Mouse (Mus musculus) CH12.LX (cell line): Measurements from ENCODE around the gene Rwdd3. TPM values are rescaled to one million over a fixed set of nuclear protein-coding genes. Genes with fewer than 3 reads are reported as not detected.

ENCODE experiments used
- DNase-seq: peaks from one replicate; pipeline ENCODE4 v3.0.0-alpha.2; 2013; ENCODE audit errors: extremely low read depth
- H3K27ac ChIP-seq: 2 replicates; pipeline ENCODE4 v1.5.1; 2012; ENCODE audit warnings: low read depth, mild to moderate bottlenecking, control low read depth, moderate library complexity; ENCODE audit not compliant: insufficient read depth
- H3K27me3 ChIP-seq: replicated peaks from 2 replicates; pipeline ENCODE3; 2012; ENCODE audit warnings: inconsistent platforms
- H3K36me3 ChIP-seq, 2 experiments: replicated peaks in 1 of 2; 2 replicates each; pipeline versions ENCODE3 to v1.6.1; 2012; ENCODE audit warnings: inconsistent platforms in 1 of 2, low read length in 1 of 2, mild to moderate bottlenecking in 1 of 2, mixed read lengths in 1 of 2, moderate library complexity in 1 of 2; ENCODE audit not compliant: control insufficient read depth in 1 of 2, insufficient read depth in 1 of 2
- H3K4me1 ChIP-seq, 2 experiments: 2 replicates each; pipeline ENCODE4 v1.6.1; 2012; ENCODE audit warnings: inconsistent platforms in 1 of 2, moderate library complexity in 1 of 2; ENCODE audit not compliant: insufficient read depth in 2 of 2, control insufficient read depth in 1 of 2
- H3K4me2 ChIP-seq: 2 replicates; pipeline ENCODE4 v1.6.1; 2012; ENCODE audit warnings: low read depth, mild to moderate bottlenecking, control low read depth; ENCODE audit not compliant: poor library complexity, insufficient read depth, severe bottlenecking
- H3K4me3 ChIP-seq, 3 experiments: fragments of 150-350 bp in 1 of 3; sonication (generic) in 1 of 3; replicated peaks in 1 of 3; 2 replicates each; pipeline versions ENCODE3 to v1.5.1; 2011 to 2012; ENCODE audit warnings: low read depth in 2 of 3, low read length in 2 of 3, mild to moderate bottlenecking in 2 of 3, moderate library complexity in 2 of 3, control low read depth in 1 of 3, improper control_type of control experiment in 1 of 3, inconsistent platforms in 1 of 3, mixed read lengths in 1 of 3; ENCODE audit not compliant: poor library complexity in 1 of 3
- H3K79me2 ChIP-seq: replicated peaks from 2 replicates; pipeline ENCODE4 v1.6.1; 2012; ENCODE audit warnings: mild to moderate bottlenecking, moderate library complexity; ENCODE audit not compliant: control insufficient read depth, poor library complexity, insufficient read depth, severe bottlenecking; ENCODE audit errors: extremely low read depth
- H3K9ac ChIP-seq: 2 replicates; pipeline ENCODE4 v1.6.1; 2012; ENCODE audit warnings: low read depth, mild to moderate bottlenecking, control low read depth, moderate library complexity; ENCODE audit not compliant: insufficient read depth
- H3K9me3 ChIP-seq: replicated peaks from 2 replicates; pipeline ENCODE3; 2012; ENCODE audit warnings: low read length, inconsistent platforms, mixed read lengths
- CHD1 ChIP-seq: IDR thresholded peaks from 2 replicates; pipeline ENCODE4 v1.6.1; 2012; ENCODE audit warnings: low read depth, low read length, improper control_type of control experiment, inconsistent platforms
- CHD2 ChIP-seq: IDR thresholded peaks from 2 replicates; pipeline ENCODE4 v1.6.1; 2011; ENCODE audit warnings: low read length, improper control_type of control experiment
- CTCF ChIP-seq, 2 experiments: IDR thresholded peaks in 1 of 2; conservative IDR thresholded peaks in 1 of 2; 2 replicates each; pipeline ENCODE4 v1.5.1; 2011 to 2012; ENCODE audit warnings: low read depth in 2 of 2, low read length in 2 of 2, improper control_type of control experiment in 1 of 2, inconsistent platforms in 1 of 2, mild to moderate bottlenecking in 1 of 2, moderate library complexity in 1 of 2
- ELF1 ChIP-seq: IDR thresholded peaks from 2 replicates; pipeline ENCODE4 v1.6.1; 2014; ENCODE audit warnings: low read depth, mild to moderate bottlenecking, inconsistent platforms, low read length, improper control_type of control experiment
- EP300 ChIP-seq: IDR thresholded peaks from 2 replicates; pipeline ENCODE4 v1.6.1; 2011; ENCODE audit warnings: low read length, improper control_type of control experiment
- ETS1 ChIP-seq: conservative IDR thresholded peaks from 2 replicates; pipeline ENCODE4 v1.6.1; 2012; ENCODE audit warnings: low read depth, mild to moderate bottlenecking, inconsistent platforms, low read length, improper control_type of control experiment, moderate library complexity
- GABPA ChIP-seq: IDR thresholded peaks from 2 replicates; pipeline ENCODE4 v1.6.1; 2012; ENCODE audit warnings: low read depth, low read length, improper control_type of control experiment, inconsistent platforms; ENCODE audit not compliant: insufficient replicate concordance
- IRF4 ChIP-seq: IDR thresholded peaks from 2 replicates; pipeline ENCODE4 v1.6.1; 2014; ENCODE audit warnings: low read depth, mild to moderate bottlenecking, inconsistent platforms, low read length, improper control_type of control experiment
- JUN ChIP-seq: IDR thresholded peaks from 2 replicates; pipeline ENCODE4 v1.6.1; 2011; ENCODE audit warnings: low read depth, mild to moderate bottlenecking, low read length, improper control_type of control experiment, moderate library complexity; ENCODE audit not compliant: insufficient read depth
- JUND ChIP-seq: conservative IDR thresholded peaks from 2 replicates; pipeline ENCODE4 v1.6.1; 2011; ENCODE audit warnings: low read depth, low read length, improper control_type of control experiment
- KAT2A ChIP-seq: IDR thresholded peaks from 2 replicates; pipeline ENCODE4 v1.6.1; 2012; ENCODE audit warnings: low read length, improper control_type of control experiment, inconsistent platforms; ENCODE audit not compliant: insufficient replicate concordance
- MAFK ChIP-seq: IDR thresholded peaks from 2 replicates; pipeline ENCODE4 v1.6.1; 2011; ENCODE audit warnings: low read length, improper control_type of control experiment; ENCODE audit not compliant: insufficient replicate concordance
- MAX ChIP-seq: IDR thresholded peaks from 2 replicates; pipeline ENCODE4 v1.6.1; 2011; ENCODE audit warnings: low read length, improper control_type of control experiment
- MEF2A ChIP-seq: IDR thresholded peaks from 2 replicates; pipeline ENCODE4 v1.6.1; 2014; ENCODE audit warnings: low read depth, mild to moderate bottlenecking, inconsistent platforms, low read length, improper control_type of control experiment, borderline replicate concordance
- MXI1 ChIP-seq: IDR thresholded peaks from 2 replicates; pipeline ENCODE4 v1.6.1; 2011; ENCODE audit warnings: mild to moderate bottlenecking, low read depth, low read length, improper control_type of control experiment
- MYC ChIP-seq: IDR thresholded peaks from 2 replicates; pipeline ENCODE4 v1.6.1; 2011; ENCODE audit warnings: low read depth, mild to moderate bottlenecking, improper control_type of control experiment, low read length
- NELFE ChIP-seq: IDR thresholded peaks from 2 replicates; pipeline ENCODE4 v1.6.1; 2011; ENCODE audit warnings: low read depth, low read length, improper control_type of control experiment
- NRF1 ChIP-seq: IDR thresholded peaks from 2 replicates; pipeline ENCODE4 v1.6.1; 2014; ENCODE audit warnings: low read depth, mild to moderate bottlenecking, inconsistent platforms, low read length, improper control_type of control experiment, moderate library complexity
- PAX5 ChIP-seq: IDR thresholded peaks from 2 replicates; pipeline ENCODE4 v1.6.1; 2012; ENCODE audit warnings: low read length, inconsistent platforms, mixed read lengths
- POLR2A ChIP-seq: IDR thresholded peaks from 2 replicates; pipeline ENCODE4 v1.6.1; 2011; ENCODE audit warnings: low read depth, mild to moderate bottlenecking, improper control_type of control experiment, low read length
- RCOR1 ChIP-seq: conservative IDR thresholded peaks from 2 replicates; pipeline ENCODE4 v1.6.1; 2012; ENCODE audit warnings: low read depth, mild to moderate bottlenecking, inconsistent platforms, low read length, improper control_type of control experiment
- SIN3A ChIP-seq: IDR thresholded peaks from 2 replicates; pipeline ENCODE4 v1.6.1; 2012; ENCODE audit warnings: low read length, improper control_type of control experiment, inconsistent platforms
- SMC3 ChIP-seq: IDR thresholded peaks from 2 replicates; pipeline ENCODE4 v1.6.1; 2011; ENCODE audit warnings: low read depth, low read length, improper control_type of control experiment
- TBP ChIP-seq: conservative IDR thresholded peaks from 2 replicates; pipeline ENCODE4 v1.6.1; 2011; ENCODE audit warnings: low read depth, low read length, improper control_type of control experiment
- TCF12 ChIP-seq: IDR thresholded peaks from 2 replicates; pipeline ENCODE4 v1.6.1; 2014; ENCODE audit warnings: low read depth, mild to moderate bottlenecking, inconsistent platforms, low read length, improper control_type of control experiment
- UBTF ChIP-seq: IDR thresholded peaks from 2 replicates; pipeline ENCODE4 v1.6.1; 2012; ENCODE audit warnings: low read depth, mild to moderate bottlenecking, inconsistent platforms, low read length, improper control_type of control experiment, moderate library complexity
- USF2 ChIP-seq: conservative IDR thresholded peaks from 2 replicates; pipeline ENCODE4 v1.6.1; 2011; ENCODE audit warnings: low read depth, low read length, improper control_type of control experiment
- ZMIZ1 ChIP-seq: IDR thresholded peaks from 2 replicates; pipeline ENCODE4 v1.6.1; 2012; ENCODE audit warnings: low read depth, mild to moderate bottlenecking, inconsistent platforms, low read length, improper control_type of control experiment
- ZNF384 ChIP-seq: IDR thresholded peaks from 2 replicates; pipeline ENCODE4 v1.6.1; 2012; ENCODE audit warnings: low read depth, low read length, improper control_type of control experiment, inconsistent platforms
- dilution Hi-C: fragments of 300-500 bp; cut with MboI; formaldehyde crosslinking; loops from 2 replicates; pipeline ENCODE4 v1.14.3; 2020; ENCODE audit warnings: low sequenced_read_pairs; ENCODE audit not compliant: extremely low pct_unique_long_range_greater_than_20kb, extremely low pct_ligation_motif_present
- in situ Hi-C: fragments of 300-500 bp; cut with MboI; formaldehyde crosslinking; loops from 3 replicates; pipeline ENCODE4 v1.14.3; 2019; ENCODE audit warnings: low sequenced_read_pairs, low pct_ligation_motif_present, low pct_unique_long_range_greater_than_20kb, mixed read lengths
- polyA plus RNA-seq: library from polyadenylated mRNA; unstranded; fragments of >175 nt; gene quantifications from 2 replicates; pipeline ENCODE4 v1.2.1, GENCODE M21; 2012; ENCODE audit warnings: low read depth; ENCODE audit not compliant: insufficient read length
- total RNA-seq, 2 experiments: library from RNA; depleted of rRNA; stranded (reverse); fragments of 300-350 nt in 1 of 2; fragments of >200 nt in 1 of 2; gene quantifications; 2 replicates each; pipeline ENCODE4 v1.2.3; 2012 to 2014

Gene Rwdd3
- total and polyA plus RNA-seq, 3 experiments: 2.3 to 5.9 (median 3.5) TPM

DNA sequence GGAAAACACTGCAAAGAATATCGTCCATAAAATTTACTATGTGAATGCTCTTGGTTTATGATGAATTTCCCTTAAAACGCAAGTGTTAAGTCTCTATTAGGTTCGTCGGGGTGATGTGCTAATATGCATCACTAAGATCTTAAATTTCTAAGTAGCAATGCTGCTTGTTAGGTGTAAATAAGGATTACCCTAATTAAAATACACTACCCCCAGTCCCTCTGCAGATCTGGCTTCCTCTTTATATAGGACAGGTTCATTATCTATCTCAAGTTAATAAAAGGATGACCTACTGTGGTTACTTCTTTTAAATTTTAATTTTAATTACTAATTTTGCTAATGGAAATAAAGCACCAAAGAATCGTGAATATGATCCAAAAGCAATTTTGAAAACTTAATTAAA lies 50.4 kb downstream of the Rwdd3 start:
- dilution Hi-C loops: no loop called here
- Histone ChIP-seq H3K36me3 (no peaks in the 10 kb centered on the region), H3K4me2 (no peak overlapping the region), H3K27me3 (no peaks in the 10 kb centered on the region), H3K79me2 (no peaks in the 10 kb centered on the region), H3K4me3 (no peak overlapping the region), H3K9ac (no peak overlapping the region), H3K4me1 (peaks cover 0 to 7% of the 10 kb centered on the region in 2 experiments; a peak in 2 of 4 replicates), H3K9me3 (no peaks in the 10 kb centered on the region), H3K27ac (no peak overlapping the region)
- no peak for DNase-seq
- in situ Hi-C loops: no loop called here
- TF ChIP-seq GABPA (no peak), POLR2A (no peak), CHD1 (no peak), MXI1 (no peak), UBTF (no peak), MEF2A (no peak), KAT2A (no peak), RCOR1 (no peak)

DNA sequence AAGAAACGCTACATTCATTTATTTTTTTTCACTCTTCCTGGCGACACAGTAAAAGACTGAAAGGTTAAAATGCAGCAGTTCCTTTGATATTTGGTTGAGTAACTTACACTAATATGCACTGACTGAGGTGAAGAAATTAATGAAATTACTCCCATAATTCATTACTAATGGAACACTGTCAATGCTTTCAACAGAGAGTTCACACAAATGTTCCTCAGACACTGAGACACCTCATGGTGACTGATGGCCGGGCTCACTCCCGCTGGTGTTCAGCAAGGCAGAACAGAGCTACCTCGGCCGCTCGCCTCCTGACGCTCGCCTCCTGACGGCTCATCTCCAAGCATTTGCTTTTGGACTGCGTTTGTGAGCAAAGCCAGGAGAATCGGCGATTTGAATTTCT lies 54.9 kb downstream of the Rwdd3 start:
- no peaks in the 10 kb centered on the region for H3K27me3 ChIP-seq
- dilution Hi-C loops: no loop called here
- in situ Hi-C loops: no loop called here

DNA sequence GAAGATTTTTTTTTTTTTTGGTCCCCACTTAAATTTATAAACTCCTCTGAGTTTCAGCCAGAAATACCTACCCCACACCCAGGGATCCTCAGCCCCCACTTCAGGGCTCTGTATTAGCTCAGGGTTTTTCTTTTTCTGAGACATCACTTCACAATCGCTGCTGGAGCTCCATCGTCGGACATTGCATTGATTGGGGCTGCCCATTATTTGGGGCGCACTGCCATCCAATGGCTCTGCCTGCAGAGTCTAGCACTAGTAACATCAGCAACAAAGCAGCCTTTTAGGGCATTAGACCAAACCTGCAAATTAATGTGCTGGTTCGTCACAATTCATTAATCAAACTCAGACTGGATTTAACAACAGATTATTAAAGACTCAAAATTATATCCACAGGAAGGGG lies 55.4 kb downstream of the Rwdd3 start:
- Histone ChIP-seq H3K27me3 (no peaks in the 10 kb centered on the region), H3K36me3 (no peaks in the 10 kb centered on the region), H3K4me2 (no peak overlapping the region), H3K9ac (no peak overlapping the region), H3K27ac (no peak overlapping the region), H3K9me3 (no peaks in the 10 kb centered on the region), H3K79me2 (no peaks in the 10 kb centered on the region), H3K4me1 (peaks cover 0 to 7% of the 10 kb centered on the region in 2 experiments; a peak in 2 of 4 replicates)
- no peak for DNase-seq
- dilution Hi-C loops (no loop called here), in situ Hi-C loops (no loop called here)
- TF ChIP-seq JUND (no peak), PAX5 (no peak), TCF12 (no peak), TBP (no peak), MAFK (no peak), NRF1 (no peak), SMC3 (no peak), RCOR1 (no peak), IRF4 (no peak), JUN (no peak), SIN3A (no peak), ZNF384 (no peak), MYC (no peak), CHD2 (no peak), ETS1 (no peak), USF2 (no peak), CTCF (conservative IDR thresholded peaks at IDR 0.05 in 1 of 2, IDR thresholded peaks at IDR 0.05 in 1 of 2; ENCODE audit: low read depth in 2 of 2, low read length in 2 of 2) (no peak), MAX (no peak), ZMIZ1 (no peak), ELF1 (no peak)
- TF ChIP-seq, all 38 proteins: peak for 0
- no peak overlapping the region for H3K4me3 ChIP-seq

More for the DNA sequence above, 54.9 kb downstream of the Rwdd3 start:
- H3K4me3 ChIP-seq: no peak overlapping the region
- DNase-seq: peak; percentile 30
- H3K79me2 ChIP-seq: no peaks in the 10 kb centered on the region
- H3K4me2 ChIP-seq: peak overlapping the region; percentile 46
- H3K4me1 ChIP-seq: peaks cover 0 to 7% of the 10 kb centered on the region in 2 experiments; a peak in 2 of 4 replicates
- H3K36me3 ChIP-seq: no peaks in the 10 kb centered on the region
- no peak overlapping the region for H3K9ac ChIP-seq
- no peaks in the 10 kb centered on the region for H3K9me3 ChIP-seq
- no peak overlapping the region for H3K27ac ChIP-seq
- TF ChIP-seq ZMIZ1: no peak
- no peak for TF ChIP-seq USF2
- no peak for TF ChIP-seq EP300
- TF ChIP-seq NELFE: no peak
- no peak for TF ChIP-seq SIN3A
- TF ChIP-seq MEF2A: no peak
- TF ChIP-seq, all 38 proteins: peak for 0
